Mouse (Mus musculus): ENCODE measurements around the gene Skap1.

Gene Skap1

DNA sequence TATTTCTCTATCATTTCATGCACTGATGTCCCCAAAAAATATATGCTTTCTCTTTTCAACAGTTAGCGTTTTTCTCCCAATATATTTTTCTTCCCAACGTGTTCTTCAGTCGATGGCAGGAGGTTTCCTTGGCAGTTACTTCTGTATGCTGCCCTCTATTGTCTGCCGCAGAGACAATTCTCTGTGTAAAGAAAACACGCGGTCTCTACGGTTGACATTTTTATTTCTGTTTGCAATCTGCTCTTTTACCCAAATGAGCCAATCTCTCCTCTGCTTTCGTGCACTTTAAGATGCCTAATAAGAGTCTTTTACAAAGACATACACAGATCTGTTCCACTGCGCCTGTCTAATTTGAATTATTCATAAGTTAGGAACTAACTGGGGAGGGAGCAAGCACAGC, 265.1 kb downstream of the Skap1 start:
- peaks cover 27% of the 10 kb centered on the region for H3K27me3 ChIP-seq (ENCODE audit: insufficient read depth, low read length)
- TF ChIP-seq CTCF (conservative IDR thresholded peaks at IDR 0.05; ENCODE audit: low read length) (peak; percentile 11; the same call in 1 of the 2 replicates), POU5F1 (IDR thresholded peaks at IDR 0.05; ENCODE audit: borderline replicate concordance, low read length) (no peak), NANOG (IDR thresholded peaks at IDR 0.05; ENCODE audit: borderline replicate concordance, low read length) (no peak)
- H3K9me3 ChIP-seq (ENCODE audit: low read length), result peaks cover 7% of the 10 kb centered on the region
- no peaks in the 10 kb centered on the region for H3K36me3 ChIP-seq (ENCODE audit: insufficient read depth, low read length)
- H3K4me3 ChIP-seq (replicated peaks; ENCODE audit: low read length), result no peak overlapping the region
- peaks cover 38% of the 10 kb centered on the region for H3K4me1 ChIP-seq (replicated peaks; ENCODE audit: low read depth, low read length)

- Histone ChIP-seq H3K36me3 (ENCODE audit: insufficient read depth, low read length) (no peaks in the 10 kb centered on the region), H3K4me1 (replicated peaks; ENCODE audit: low read depth, low read length) (peaks cover 35% of the 10 kb centered on the region), H3K27me3 (ENCODE audit: insufficient read depth, low read length) (peaks cover 27% of the 10 kb centered on the region), H3K4me3 (replicated peaks; ENCODE audit: low read length) (no peak overlapping the region), H3K9me3 (ENCODE audit: low read length) (peaks cover 7% of the 10 kb centered on the region)
- TF ChIP-seq POU5F1 (IDR thresholded peaks at IDR 0.05; ENCODE audit: borderline replicate concordance, low read length), result no peak
- no peak for TF ChIP-seq CTCF (conservative IDR thresholded peaks at IDR 0.05; ENCODE audit: low read length)
- no peak for TF ChIP-seq NANOG (IDR thresholded peaks at IDR 0.05; ENCODE audit: borderline replicate concordance, low read length)
Observed at GRCm38 (mm10) chr11:96730327-96730726, 265.9 kb downstream of the Skap1 start.

GRCm38 (mm10) chr11:96732657-96733056, 268.3 kb downstream of the Skap1 start:
- Histone ChIP-seq H3K4me3 (replicated peaks; ENCODE audit: low read length) (no peak overlapping the region), H3K4me1 (replicated peaks; ENCODE audit: low read depth, low read length) (peaks cover 32% of the 10 kb centered on the region), H3K9me3 (ENCODE audit: low read length) (peaks cover 7% of the 10 kb centered on the region), H3K27me3 (ENCODE audit: insufficient read depth, low read length) (peaks cover 36% of the 10 kb centered on the region), H3K36me3 (ENCODE audit: insufficient read depth, low read length) (no peaks in the 10 kb centered on the region)
- no peak for TF ChIP-seq NANOG (IDR thresholded peaks at IDR 0.05; ENCODE audit: borderline replicate concordance, low read length)
- no peak for TF ChIP-seq POU5F1 (IDR thresholded peaks at IDR 0.05; ENCODE audit: borderline replicate concordance, low read length)
- TF ChIP-seq CTCF (conservative IDR thresholded peaks at IDR 0.05; ENCODE audit: low read length), result no peak

DNA sequence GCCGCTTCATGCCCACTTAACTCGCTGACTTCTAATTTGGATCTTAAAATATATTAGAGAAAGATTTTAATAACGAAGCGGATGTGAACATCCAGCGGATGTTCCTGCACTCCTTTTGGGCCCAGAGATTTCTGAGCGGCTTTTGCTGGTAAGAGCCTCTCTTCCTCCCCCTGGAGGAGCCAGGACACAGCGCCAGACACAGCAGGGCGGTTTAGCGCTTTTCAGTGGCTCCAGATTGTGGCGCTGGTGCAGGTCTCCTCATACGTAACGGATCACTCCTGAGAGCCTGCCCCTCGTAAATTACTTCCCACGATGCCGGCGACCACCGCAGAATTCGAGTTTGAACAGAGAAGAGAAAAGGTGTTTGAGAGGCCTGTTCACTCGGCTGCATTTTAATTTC, 271.5 kb downstream of the Skap1 start:
- H3K9me3 ChIP-seq (ENCODE audit: low read length), result peaks cover 7% of the 10 kb centered on the region
- H3K27me3 ChIP-seq (ENCODE audit: insufficient read depth, low read length), result peaks cover 24% of the 10 kb centered on the region
- TF ChIP-seq CTCF (conservative IDR thresholded peaks at IDR 0.05; ENCODE audit: low read length), result peak; percentile 30; the same call in 1 of the 2 replicates
- no peak for TF ChIP-seq NANOG (IDR thresholded peaks at IDR 0.05; ENCODE audit: borderline replicate concordance, low read length)
- TF ChIP-seq POU5F1 (IDR thresholded peaks at IDR 0.05; ENCODE audit: borderline replicate concordance, low read length), result no peak
- H3K4me1 ChIP-seq (replicated peaks; ENCODE audit: low read depth, low read length), result peaks cover 28% of the 10 kb centered on the region
- no peaks in the 10 kb centered on the region for H3K36me3 ChIP-seq (ENCODE audit: insufficient read depth, low read length)
- peak overlapping the region; percentile 61 for H3K4me3 ChIP-seq (replicated peaks; ENCODE audit: low read length)

DNA sequence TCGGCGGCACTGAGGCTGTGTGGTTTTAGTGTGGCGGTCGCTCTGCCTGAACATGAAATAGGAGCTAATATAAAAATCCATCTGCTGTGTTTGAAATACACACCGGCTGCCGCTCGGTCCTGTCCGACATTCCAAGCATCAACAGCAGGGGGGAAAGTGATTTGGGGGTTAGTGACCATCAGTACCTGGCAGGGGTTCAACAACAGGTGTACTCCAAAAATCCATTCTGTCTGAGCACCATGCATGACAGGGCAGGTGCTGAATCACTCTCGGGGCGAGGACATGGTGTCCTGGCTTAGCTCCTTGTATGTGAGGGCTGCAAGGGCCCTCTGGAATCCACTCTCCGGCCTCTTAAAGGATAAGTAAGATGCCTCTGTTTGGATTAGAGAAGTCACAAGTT, 272.0 kb downstream of the Skap1 start:
- H3K27me3 ChIP-seq (ENCODE audit: insufficient read depth, low read length), result peaks cover 24% of the 10 kb centered on the region
- TF ChIP-seq CTCF (conservative IDR thresholded peaks at IDR 0.05; ENCODE audit: low read length), result no peak
- TF ChIP-seq NANOG (IDR thresholded peaks at IDR 0.05; ENCODE audit: borderline replicate concordance, low read length), result no peak
- H3K36me3 ChIP-seq (ENCODE audit: insufficient read depth, low read length), result no peaks in the 10 kb centered on the region
- peaks cover 33% of the 10 kb centered on the region for H3K4me1 ChIP-seq (replicated peaks; ENCODE audit: low read depth, low read length)
- H3K4me3 ChIP-seq (replicated peaks; ENCODE audit: low read length), result peak overlapping the region; percentile 61
- H3K9me3 ChIP-seq (ENCODE audit: low read length), result peaks cover 7% of the 10 kb centered on the region

DNA sequence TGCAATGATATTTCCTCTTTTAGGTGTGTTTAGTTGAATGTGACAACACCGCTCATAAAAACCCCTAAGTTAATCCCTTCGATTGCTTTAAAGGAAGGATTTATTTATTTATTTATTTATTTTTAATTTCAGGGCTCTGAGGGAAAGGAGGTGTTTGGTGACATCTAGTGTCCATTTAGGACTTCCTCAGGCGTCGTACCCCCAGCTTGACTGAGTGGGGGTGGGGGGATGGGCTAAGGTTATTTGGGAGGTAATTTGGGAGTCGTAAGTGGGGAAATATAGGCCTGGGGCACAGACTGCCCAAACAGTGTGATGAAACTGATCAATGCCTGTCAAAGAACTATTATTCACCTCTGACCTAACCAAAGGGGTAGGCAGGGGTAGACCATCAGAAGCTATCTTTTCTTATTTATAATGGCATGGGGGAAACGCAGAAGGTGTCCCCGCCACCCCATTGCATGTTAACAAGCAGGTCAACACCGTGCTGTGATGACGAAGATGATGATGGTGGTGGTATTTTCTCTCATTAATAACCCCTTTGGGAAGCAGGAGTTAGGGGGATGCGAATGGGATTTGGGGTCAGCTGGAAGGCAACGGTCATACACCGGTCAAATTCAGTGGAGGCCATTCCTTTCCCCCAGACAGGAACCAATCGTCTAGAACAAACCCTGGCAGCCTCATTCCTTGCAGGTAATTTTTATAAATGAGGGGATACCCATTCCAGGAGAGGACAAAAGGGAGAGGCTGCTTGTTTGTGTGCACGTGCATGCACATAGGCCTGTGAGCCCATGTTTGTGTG, 273.5 kb downstream of the Skap1 start:
- Histone ChIP-seq H3K27me3 (ENCODE audit: insufficient read depth, low read length) (peaks cover 20% of the 10 kb centered on the region), H3K36me3 (ENCODE audit: insufficient read depth, low read length) (no peaks in the 10 kb centered on the region), H3K4me3 (replicated peaks; ENCODE audit: low read length) (no peak overlapping the region), H3K9me3 (ENCODE audit: low read length) (peaks cover 7% of the 10 kb centered on the region), H3K4me1 (replicated peaks; ENCODE audit: low read depth, low read length) (peaks cover 39% of the 10 kb centered on the region)
- TF ChIP-seq CTCF (conservative IDR thresholded peaks at IDR 0.05; ENCODE audit: low read length) (peak; percentile 12; the same call in 1 of the 2 replicates), NANOG (IDR thresholded peaks at IDR 0.05; ENCODE audit: borderline replicate concordance, low read length) (no peak), POU5F1 (IDR thresholded peaks at IDR 0.05; ENCODE audit: borderline replicate concordance, low read length) (no peak)

- H3K27me3 ChIP-seq (ENCODE audit: insufficient read depth, low read length), result peaks cover 14% of the 10 kb centered on the region
- no peaks in the 10 kb centered on the region for H3K9me3 ChIP-seq (ENCODE audit: low read length)
- H3K36me3 ChIP-seq (ENCODE audit: insufficient read depth, low read length), result no peaks in the 10 kb centered on the region
- no peak for TF ChIP-seq POU5F1 (IDR thresholded peaks at IDR 0.05; ENCODE audit: borderline replicate concordance, low read length)
- TF ChIP-seq NANOG (IDR thresholded peaks at IDR 0.05; ENCODE audit: borderline replicate concordance, low read length), result no peak
- H3K4me1 ChIP-seq (replicated peaks; ENCODE audit: low read depth, low read length), result peaks cover 40% of the 10 kb centered on the region
- no peak overlapping the region for H3K4me3 ChIP-seq (replicated peaks; ENCODE audit: low read length)
Observed at GRCm38 (mm10) chr11:96740796-96741195, 276.4 kb downstream of the Skap1 start.

GRCm38 (mm10) chr11:96741995-96742394, 277.6 kb downstream of the Skap1 start:
- TF ChIP-seq NANOG (IDR thresholded peaks at IDR 0.05; ENCODE audit: borderline replicate concordance, low read length) (no peak), CTCF (conservative IDR thresholded peaks at IDR 0.05; ENCODE audit: low read length) (no peak), POU5F1 (IDR thresholded peaks at IDR 0.05; ENCODE audit: borderline replicate concordance, low read length) (no peak)
- 0 out of 2 replicates have a peak overlapping the region, but pooled peaks have one; percentile 7 for H3K4me3 ChIP-seq (replicated peaks; ENCODE audit: low read length)
- H3K36me3 ChIP-seq (ENCODE audit: insufficient read depth, low read length), result no peaks in the 10 kb centered on the region
- peaks cover 7% of the 10 kb centered on the region for H3K27me3 ChIP-seq (ENCODE audit: insufficient read depth, low read length)
- H3K4me1 ChIP-seq (replicated peaks; ENCODE audit: low read depth, low read length), result peaks cover 36% of the 10 kb centered on the region
- no peaks in the 10 kb centered on the region for H3K9me3 ChIP-seq (ENCODE audit: low read length)

Data from E14TG2a.4 (cell line).